Mouse (Mus musculus) forebrain, embryonic 15.5 days (tissue): ENCODE data around the gene Dmrt2. TPM values are rescaled to one million over a fixed set of nuclear protein-coding genes. Genes with fewer than 3 reads are reported as not detected.

Experiments used
- ATAC-seq: fragments of 200-750 bp; cut with Nextera tagmentation; replicated peaks from 2 replicates; pipeline ENCODE4 v1.8.0; 2017; ENCODE audit warnings: mild to moderate bottlenecking, moderate TSS enrichment, moderate library complexity
- H3K27ac ChIP-seq: fragments of 300-500 bp; sonication (generic); replicated peaks from 2 replicates; pipeline ENCODE4 v1.5.1; 2015; ENCODE audit warnings: mild to moderate bottlenecking, inconsistent platforms
- H3K27me3 ChIP-seq: fragments of 300-500 bp; sonication (generic); 2 replicates; pipeline ENCODE4 v1.6.1; 2015; ENCODE audit warnings: inconsistent platforms
- H3K36me3 ChIP-seq: fragments of 300-500 bp; sonication (generic); 2 replicates; pipeline ENCODE4 v1.6.1; 2015; ENCODE audit warnings: mild to moderate bottlenecking, inconsistent platforms
- H3K4me1 ChIP-seq: fragments of 300-500 bp; sonication (generic); 2 replicates; pipeline ENCODE4 v1.6.1; 2015; ENCODE audit warnings: inconsistent platforms
- H3K4me2 ChIP-seq: fragments of 300-500 bp; sonication (generic); replicated peaks from 2 replicates; pipeline ENCODE4 v1.6.1; 2015; ENCODE audit warnings: mild to moderate bottlenecking, inconsistent platforms
- H3K4me3 ChIP-seq: fragments of 300-500 bp; sonication (generic); 2 replicates; pipeline ENCODE4 v1.5.1; 2015; ENCODE audit warnings: mild to moderate bottlenecking, inconsistent platforms
- H3K9ac ChIP-seq: fragments of 300-500 bp; sonication (generic); replicated peaks from 2 replicates; pipeline ENCODE4 v1.6.1; 2015; ENCODE audit warnings: mild to moderate bottlenecking, inconsistent platforms
- H3K9me3 ChIP-seq: fragments of 300-500 bp; sonication (generic); 2 replicates; pipeline ENCODE4 v1.6.1; 2016; ENCODE audit warnings: inconsistent platforms
- WGBS: fragments of 180-500 bp; shearing (Covaris S2); methylation state at CpG from one replicate; pipeline ENCODE4 v1.1.7; 2015; ENCODE audit warnings: mixed read lengths; 5-methylcytosine and 5-hydroxymethylcytosine counted together
- polyA plus RNA-seq: library from polyadenylated mRNA; unstranded; fragments of >200 nt; fragmentation: Nextera tagmentation; extraction: Ambion mirVana; gene quantifications from 2 replicates; pipeline ENCODE4 v1.2.1, GENCODE M21; 2015

Gene Dmrt2
- polyA plus RNA-seq, 1 experiment from 2014 or later = 1.5 TPM

DNA sequence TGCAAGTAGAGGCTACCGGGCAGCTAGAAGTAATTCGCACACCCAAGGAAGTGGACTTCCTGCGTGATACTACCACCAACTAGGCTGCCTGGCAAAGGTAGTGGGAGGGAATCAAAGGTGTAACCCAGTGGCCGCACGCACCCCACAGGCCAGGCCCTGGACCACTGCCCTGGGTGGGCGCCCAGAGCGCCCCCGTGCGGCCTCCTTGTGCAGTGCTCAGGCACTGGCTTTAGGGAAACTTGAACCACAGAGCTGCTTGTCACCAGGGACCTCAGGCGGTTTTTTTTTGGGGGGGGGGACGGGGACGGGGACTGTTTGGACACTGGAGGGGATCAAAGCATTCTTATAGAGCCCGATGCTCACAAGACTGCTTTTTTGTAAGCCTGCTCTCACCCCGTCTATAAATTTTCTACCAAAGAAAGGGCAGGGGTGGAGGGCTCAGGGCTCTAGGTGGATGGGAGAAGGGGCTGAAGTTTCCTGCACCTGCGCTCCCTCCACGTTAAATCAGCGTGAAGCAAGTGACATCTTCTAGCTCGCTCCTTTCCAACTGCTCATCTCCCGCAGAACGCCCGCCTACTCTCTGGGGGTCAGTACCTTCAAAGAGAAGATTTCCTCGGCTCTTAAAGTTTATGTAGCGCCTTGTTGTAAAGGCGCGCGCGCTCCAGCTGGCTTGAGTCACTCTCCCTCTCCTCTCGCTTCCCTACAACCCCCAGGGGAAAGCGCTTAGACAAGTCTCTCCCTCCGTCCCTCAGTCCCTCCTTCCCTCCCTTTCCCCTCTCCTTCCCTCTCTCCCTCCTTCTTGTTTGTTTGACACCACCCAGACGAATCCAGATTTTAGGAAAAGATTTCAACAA is 6.5 kb upstream of the Dmrt2 start:
- Histone ChIP-seq H3K9me3 (no peaks in the 10 kb centered on the region), H3K4me1 (no peaks in the 10 kb centered on the region), H3K4me2 (no peak overlapping the region), H3K4me3 (no peak overlapping the region), H3K36me3 (no peaks in the 10 kb centered on the region), H3K27ac (no peak overlapping the region), H3K27me3 (peaks cover 69% of the 10 kb centered on the region), H3K9ac (no peak overlapping the region)
- WGBS = 3% methylated on average over 31 of the region's 31 CpGs
- ATAC-seq = no peak

DNA sequence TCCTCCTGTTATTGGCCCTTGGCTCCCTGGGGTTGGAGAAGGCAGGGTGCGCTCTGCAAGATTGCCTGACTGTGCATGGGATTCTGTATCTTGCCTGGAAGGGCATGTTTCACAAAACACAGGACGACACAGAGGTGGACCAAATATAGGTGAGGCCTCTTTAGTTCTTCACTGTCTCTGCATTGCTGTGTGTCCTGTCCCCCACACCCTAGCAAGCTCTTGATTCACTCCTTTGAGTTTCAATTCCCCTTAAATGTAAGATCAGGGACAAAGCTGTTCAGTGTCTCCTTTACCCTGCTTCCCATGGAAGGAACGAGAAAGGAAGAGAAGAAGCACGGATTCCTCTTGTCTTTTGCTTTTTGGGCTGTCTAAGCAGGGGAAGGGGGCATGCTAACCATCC is 4.4 kb upstream of the Dmrt2 start:
- H3K4me1 ChIP-seq = peaks cover 13% of the 10 kb centered on the region
- H3K27me3 ChIP-seq = peaks cover 89% of the 10 kb centered on the region
- no peak overlapping the region for H3K9ac ChIP-seq
- no peak for ATAC-seq
- WGBS = 20% methylated on average over 4 of the region's 4 CpGs
- H3K4me2 ChIP-seq = no peak overlapping the region
- H3K27ac ChIP-seq = no peak overlapping the region
- no peak overlapping the region for H3K4me3 ChIP-seq
- no peaks in the 10 kb centered on the region for H3K36me3 ChIP-seq
- H3K9me3 ChIP-seq = no peaks in the 10 kb centered on the region

DNA sequence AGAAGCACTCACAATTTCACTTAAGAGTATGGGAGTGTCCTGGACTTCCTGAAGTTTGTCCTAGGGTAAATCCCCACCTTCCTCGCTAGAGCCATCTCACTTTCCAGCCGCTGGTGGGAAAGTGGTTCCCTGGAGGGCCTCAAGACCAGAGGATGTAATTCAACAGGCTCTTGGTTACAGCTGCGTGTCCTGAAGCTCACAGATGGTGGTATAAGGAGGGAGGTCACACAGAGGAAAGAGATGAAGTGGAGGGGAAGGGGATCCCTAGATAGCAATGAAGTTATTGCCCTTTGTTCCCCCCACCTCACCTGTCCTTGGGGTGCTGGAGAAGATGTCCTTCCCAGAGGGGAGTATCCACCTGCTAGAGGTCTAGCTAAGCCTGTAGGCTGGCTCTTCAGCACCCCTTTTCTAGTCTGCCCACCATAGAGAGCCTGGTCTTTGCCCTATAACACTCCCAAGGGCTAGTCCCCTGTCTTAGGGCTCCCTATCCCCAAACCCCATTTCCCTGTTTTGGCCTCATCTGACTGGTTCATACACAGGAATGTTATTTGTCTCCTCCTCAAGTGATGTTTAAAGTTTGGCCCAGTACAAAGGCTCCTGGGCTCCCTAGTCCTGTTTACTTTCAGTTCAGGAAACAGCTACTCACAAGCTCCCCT is 2.5 kb upstream of the Dmrt2 start:
- Histone ChIP-seq H3K4me3 (no peak overlapping the region), H3K4me2 (no peak overlapping the region), H3K36me3 (no peaks in the 10 kb centered on the region), H3K4me1 (peaks cover 24% of the 10 kb centered on the region), H3K27ac (no peak overlapping the region), H3K9me3 (no peaks in the 10 kb centered on the region), H3K27me3 (peaks cover 98% of the 10 kb centered on the region), H3K9ac (no peak overlapping the region)
- ATAC-seq = no peak
- WGBS = 4% methylated on average over 3 of the region's 3 CpGs

DNA sequence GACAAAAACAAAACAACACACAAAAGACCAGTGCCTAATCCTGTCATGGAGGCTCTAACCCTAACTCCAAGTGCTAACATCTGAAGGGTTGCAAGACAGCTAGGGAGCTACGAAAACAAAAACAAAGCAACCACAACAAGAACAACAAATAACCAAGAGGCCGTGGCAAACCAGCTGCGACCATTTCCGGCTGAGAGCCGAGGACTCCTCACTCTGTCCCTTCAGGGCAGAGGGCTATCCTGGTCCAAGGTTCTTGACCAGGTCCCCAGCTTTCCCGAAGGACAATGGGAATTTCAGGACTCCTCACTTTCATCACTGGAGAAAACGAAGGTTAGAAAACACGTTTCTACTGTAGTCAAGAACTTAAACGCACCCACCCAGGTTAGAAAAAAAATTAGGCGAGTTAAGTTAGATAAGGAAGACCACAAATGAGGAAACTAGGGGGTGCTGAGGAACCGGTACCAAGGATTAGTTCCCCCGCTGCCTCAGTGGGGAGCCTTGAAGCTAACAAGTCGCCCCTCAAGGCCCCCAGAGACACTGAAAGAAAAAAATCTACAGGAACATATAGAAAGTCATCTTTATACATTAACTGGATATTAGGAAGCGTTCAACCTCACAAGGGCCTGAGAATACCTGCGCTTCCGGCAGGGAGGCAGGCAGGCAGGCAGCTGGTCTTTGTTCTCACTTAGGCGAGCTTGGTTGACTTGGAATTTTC is 1.5 kb upstream of the Dmrt2 start:
- H3K27me3 ChIP-seq = peaks cover 98% of the 10 kb centered on the region
- 2% methylated on average over 17 of the region's 17 CpGs for WGBS
- H3K27ac ChIP-seq = no peak overlapping the region
- H3K4me1 ChIP-seq = peaks cover 24% of the 10 kb centered on the region
- no peak overlapping the region for H3K4me3 ChIP-seq
- no peaks in the 10 kb centered on the region for H3K9me3 ChIP-seq
- ATAC-seq = no peak
- no peak overlapping the region for H3K4me2 ChIP-seq
- H3K36me3 ChIP-seq = no peaks in the 10 kb centered on the region
- no peak overlapping the region for H3K9ac ChIP-seq

DNA sequence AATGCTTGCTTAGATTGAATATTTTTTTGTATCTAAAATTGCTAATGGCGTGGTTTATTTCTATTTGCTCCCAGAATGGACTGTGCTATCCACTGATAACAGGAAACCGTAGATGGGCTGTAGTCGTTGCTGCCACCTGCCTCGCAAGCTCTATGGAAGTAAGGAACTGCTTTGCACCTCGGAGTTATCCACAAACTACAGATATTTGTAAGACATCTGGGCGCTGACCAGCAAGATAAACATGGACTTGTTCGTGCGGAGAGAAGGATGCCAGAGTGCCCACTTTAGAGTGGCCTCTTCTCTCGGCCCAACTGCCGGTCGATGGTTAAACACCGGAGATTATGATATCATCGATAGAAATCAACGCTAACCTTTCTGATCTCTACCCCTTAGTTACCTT is 530 bp upstream of the Dmrt2 start:
- 0 out of 2 replicates have a peak, but pooled peaks have one; percentile 0 for ATAC-seq
- H3K27ac ChIP-seq = no peak overlapping the region
- WGBS = under 1% methylated on average over 14 of the region's 14 CpGs

DNA sequence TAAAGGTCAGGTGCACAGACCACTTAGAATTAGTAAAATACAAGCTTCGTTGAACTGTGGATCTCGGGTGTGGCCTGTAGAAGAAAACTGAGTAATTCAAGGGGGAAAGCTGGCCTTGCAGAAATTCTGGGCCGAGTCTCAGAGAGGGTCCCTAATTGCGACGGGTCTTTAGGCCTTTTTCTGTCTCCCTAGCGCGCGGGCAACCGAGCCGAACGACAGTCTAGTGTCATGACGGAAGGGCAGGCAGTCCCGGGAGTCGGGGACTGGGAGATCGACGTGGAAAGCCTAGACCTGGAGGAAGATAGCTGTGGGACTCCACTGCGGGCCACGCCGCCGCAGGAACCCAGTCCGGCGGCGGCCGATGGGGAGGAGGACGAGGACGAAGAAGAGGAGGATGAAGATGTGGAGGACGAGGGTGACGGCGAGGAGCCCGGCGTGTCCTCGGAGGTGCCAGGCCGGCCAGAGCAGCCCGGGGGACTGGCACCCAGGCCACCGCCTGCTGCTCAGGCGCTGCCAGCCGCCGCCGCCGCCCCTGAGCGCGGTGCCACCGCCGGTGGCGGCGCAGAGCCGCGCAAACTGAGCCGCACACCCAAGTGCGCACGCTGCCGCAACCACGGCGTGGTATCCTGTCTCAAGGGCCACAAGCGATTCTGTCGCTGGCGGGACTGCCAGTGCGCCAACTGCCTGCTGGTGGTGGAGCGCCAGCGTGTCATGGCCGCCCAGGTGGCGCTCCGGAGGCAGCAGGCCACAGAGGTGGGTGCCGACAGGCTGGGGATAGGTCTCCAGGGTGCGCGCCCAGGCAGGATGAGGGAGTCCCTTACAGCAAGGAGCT is 1.2 kb downstream of the Dmrt2 start:
- H3K4me2 ChIP-seq = peak overlapping the region; percentile 82
- H3K4me3 ChIP-seq = peak overlapping the region; percentile 44
- ATAC-seq = no peak
- peak overlapping the region; percentile 37 for H3K9ac ChIP-seq
- H3K36me3 ChIP-seq = no peaks in the 10 kb centered on the region
- H3K9me3 ChIP-seq = no peaks in the 10 kb centered on the region
- peaks cover 24% of the 10 kb centered on the region for H3K4me1 ChIP-seq
- no peak overlapping the region for H3K27ac ChIP-seq
- H3K27me3 ChIP-seq = peaks cover 97% of the 10 kb centered on the region
- WGBS = under 1% methylated on average over 65 of the region's 66 CpGs

More for the DNA sequence above, 530 bp upstream of the Dmrt2 start:
- Histone ChIP-seq H3K9me3 (no peaks in the 10 kb centered on the region), H3K4me3 (peak overlapping the region; percentile 44), H3K4me2 (peak overlapping the region; percentile 82), H3K9ac (no peak overlapping the region), H3K27me3 (peaks cover 99% of the 10 kb centered on the region), H3K36me3 (no peaks in the 10 kb centered on the region), H3K4me1 (peaks cover 24% of the 10 kb centered on the region)

DNA sequence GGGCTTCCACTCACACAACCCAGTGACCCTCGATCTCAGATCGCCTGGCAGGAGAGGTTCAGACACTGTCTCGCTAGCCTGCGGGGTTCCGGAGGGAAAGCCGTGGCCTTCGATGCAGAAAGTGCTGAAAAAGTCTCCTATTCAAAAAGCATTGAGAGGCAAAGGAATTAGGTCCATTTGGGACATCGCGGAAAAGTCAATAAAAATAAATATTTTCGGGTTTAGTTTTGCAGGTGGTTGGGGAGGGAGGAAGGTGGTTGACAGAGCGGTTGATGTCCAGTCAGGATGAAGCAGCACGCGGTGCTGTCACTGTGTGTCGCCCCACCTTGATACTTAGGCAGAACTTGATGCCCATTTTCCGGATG is 1.8 kb downstream of the Dmrt2 start:
- WGBS = 2% methylated on average over 15 of the region's 15 CpGs
- Histone ChIP-seq H3K4me3 (peak overlapping the region; percentile 44), H3K9ac (no peak overlapping the region), H3K36me3 (no peaks in the 10 kb centered on the region), H3K27ac (no peak overlapping the region), H3K27me3 (peaks cover 92% of the 10 kb centered on the region), H3K9me3 (no peaks in the 10 kb centered on the region), H3K4me2 (peak overlapping the region; percentile 82), H3K4me1 (peaks cover 24% of the 10 kb centered on the region)
- ATAC-seq = no peak

DNA sequence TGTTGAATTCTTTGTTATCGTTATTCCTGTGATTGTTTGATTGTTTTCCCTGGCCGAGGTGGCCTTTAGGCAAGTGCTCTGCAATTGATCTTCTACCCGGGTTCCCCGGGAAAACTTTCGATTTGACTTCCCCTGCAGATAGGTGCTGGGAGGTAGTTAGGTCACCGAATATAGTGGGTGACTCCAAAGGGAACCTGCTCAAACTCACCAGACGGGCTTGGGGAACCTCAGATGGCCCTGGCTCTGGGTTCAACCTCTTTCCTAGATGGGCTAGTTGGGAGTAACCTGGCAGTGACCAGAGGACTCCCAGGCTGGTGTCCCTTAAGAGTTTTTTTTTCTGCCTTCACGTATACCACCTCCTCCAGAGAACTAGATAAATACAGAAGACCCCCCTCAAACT is 2.5 kb downstream of the Dmrt2 start:
- Histone ChIP-seq H3K27me3 (peaks cover 87% of the 10 kb centered on the region), H3K4me3 (0 out of 2 replicates have a peak overlapping the region, but pooled peaks have one; percentile 44), H3K4me2 (no peak overlapping the region), H3K9ac (no peak overlapping the region), H3K36me3 (no peaks in the 10 kb centered on the region), H3K9me3 (no peaks in the 10 kb centered on the region), H3K27ac (no peak overlapping the region), H3K4me1 (peaks cover 24% of the 10 kb centered on the region)
- 4% methylated on average over 8 of the region's 8 CpGs for WGBS
- ATAC-seq = no peak

DNA sequence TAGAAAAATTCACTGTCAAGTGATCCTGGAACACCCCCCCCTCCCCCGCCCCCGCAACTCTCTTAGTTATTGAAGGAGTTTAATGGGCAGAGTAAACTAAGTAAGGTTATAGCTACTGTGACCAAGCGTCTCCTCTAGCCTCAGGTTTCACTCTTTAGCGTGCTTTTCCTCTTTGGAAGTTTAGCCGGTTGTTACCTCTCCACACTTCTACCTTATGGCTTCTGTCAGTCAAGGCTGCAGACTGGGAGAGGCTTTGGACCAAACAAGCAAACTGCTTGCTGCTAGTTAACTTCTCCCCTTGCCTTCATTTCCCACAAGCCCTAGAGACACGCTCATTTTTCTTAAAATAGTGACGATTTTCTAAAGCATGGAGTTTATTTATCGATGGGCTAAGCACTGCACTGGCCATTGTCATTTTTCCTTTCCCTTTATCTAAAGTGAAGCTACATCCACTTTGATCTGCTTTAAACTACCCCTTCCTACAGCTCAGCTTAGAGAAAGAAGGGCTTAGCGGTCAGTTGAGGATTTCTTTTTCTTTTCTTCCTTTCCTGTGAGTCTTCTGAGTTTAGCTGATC is 3.7 kb downstream of the Dmrt2 start:
- H3K27me3 ChIP-seq = peaks cover 76% of the 10 kb centered on the region
- WGBS = 5% methylated on average over 9 of the region's 9 CpGs
- no peak overlapping the region for H3K4me2 ChIP-seq
- no peak for ATAC-seq
- H3K9ac ChIP-seq = no peak overlapping the region
- no peaks in the 10 kb centered on the region for H3K36me3 ChIP-seq
- no peaks in the 10 kb centered on the region for H3K9me3 ChIP-seq
- H3K27ac ChIP-seq = no peak overlapping the region
- peaks cover 24% of the 10 kb centered on the region for H3K4me1 ChIP-seq
- no peak overlapping the region for H3K4me3 ChIP-seq

DNA sequence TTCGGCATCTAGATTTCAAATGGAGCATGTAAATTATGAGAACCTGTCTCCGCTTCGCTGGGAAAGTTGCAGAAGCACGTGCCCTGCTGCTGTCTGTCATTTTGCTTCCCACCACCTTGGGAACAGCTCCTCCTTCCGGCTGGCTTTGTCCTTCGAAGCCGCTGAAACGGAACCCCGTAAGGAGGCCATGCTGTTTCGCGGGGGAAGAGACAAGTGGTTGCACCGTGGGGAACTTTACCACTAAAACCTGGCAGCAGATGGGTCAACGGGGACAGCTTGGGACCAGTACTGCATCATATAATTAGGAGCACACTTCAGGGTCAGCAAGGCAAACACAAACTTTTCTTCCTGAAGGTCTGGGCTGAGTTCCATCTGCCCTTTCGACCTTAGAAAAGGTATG is 26.6 kb downstream of the Dmrt2 start:
- no peak for ATAC-seq
- Histone ChIP-seq H3K36me3 (no peaks in the 10 kb centered on the region), H3K9me3 (no peaks in the 10 kb centered on the region), H3K4me1 (no peaks in the 10 kb centered on the region), H3K27me3 (no peaks in the 10 kb centered on the region), H3K4me2 (no peak overlapping the region), H3K27ac (no peak overlapping the region), H3K9ac (no peak overlapping the region), H3K4me3 (no peak overlapping the region)
- WGBS = 79% methylated on average over 14 of the region's 14 CpGs

DNA sequence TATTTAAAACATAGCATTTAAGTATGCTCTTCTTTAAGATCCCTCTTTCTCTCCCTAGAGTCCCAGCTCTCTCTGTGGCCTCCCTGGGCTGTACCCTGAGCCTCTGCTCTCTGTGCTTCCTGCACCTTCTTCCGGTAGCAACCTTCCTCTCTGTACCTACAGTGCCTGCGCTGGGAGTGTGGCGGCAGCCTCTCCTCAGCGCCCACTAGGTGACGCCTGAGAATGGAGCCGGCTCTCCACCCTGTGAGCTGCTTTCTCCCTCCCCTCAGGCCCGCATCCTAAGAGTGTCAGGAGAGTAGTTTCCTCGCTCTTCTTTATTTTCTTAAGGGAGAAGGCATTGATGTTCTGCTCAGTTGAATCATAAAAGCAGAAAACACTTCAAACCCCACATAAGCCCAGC is 41.2 kb downstream of the Dmrt2 start:
- peak; percentile 82 for ATAC-seq
- Histone ChIP-seq H3K27ac (no peak overlapping the region), H3K9me3 (no peaks in the 10 kb centered on the region), H3K9ac (no peak overlapping the region), H3K4me3 (no peak overlapping the region), H3K36me3 (no peaks in the 10 kb centered on the region), H3K4me2 (no peak overlapping the region), H3K27me3 (no peaks in the 10 kb centered on the region), H3K4me1 (no peaks in the 10 kb centered on the region)
- 6% methylated on average over 8 of the region's 8 CpGs for WGBS
